Mouse (Mus musculus) erythroid progenitor cell, adult 5-6 weeks (primary cell): ENCODE measurements around the gene Fhit. TPM values are rescaled to one million over a fixed set of nuclear protein-coding genes. Genes with fewer than 3 reads are reported as not detected.
"Not testable (repeated sequence)": the region's sequence is repeated elsewhere in the genome, so short reads cannot be mapped to it uniquely, and the experiment has no call there.

Experiments used
- ATAC-seq: replicated peaks from 2 replicates; pipeline ENCODE4 v1.8.0; 2016; ENCODE audit warnings: moderate number of reproducible peaks, mild to moderate bottlenecking, moderate TSS enrichment, inconsistent platforms; ENCODE audit not compliant: poor library complexity, low FRiP score, severe bottlenecking
- total RNA-seq, 2 experiments: library from RNA; stranded (forward) in 1 of 2; stranded (reverse) in 1 of 2; fragments of 150-400 nt in 1 of 2; fragments of 186-747, 209-891 nt in 1 of 2; gene quantifications; 2 replicates each; pipeline versions ENCODE4 v1.2.3 to v1.2.4; 2015 to 2017; ENCODE audit warnings: low replicate concordance in 2 of 2

The Fhit gene
- total RNA-seq, 2 experiments from 2014 or later = not detected

DNA sequence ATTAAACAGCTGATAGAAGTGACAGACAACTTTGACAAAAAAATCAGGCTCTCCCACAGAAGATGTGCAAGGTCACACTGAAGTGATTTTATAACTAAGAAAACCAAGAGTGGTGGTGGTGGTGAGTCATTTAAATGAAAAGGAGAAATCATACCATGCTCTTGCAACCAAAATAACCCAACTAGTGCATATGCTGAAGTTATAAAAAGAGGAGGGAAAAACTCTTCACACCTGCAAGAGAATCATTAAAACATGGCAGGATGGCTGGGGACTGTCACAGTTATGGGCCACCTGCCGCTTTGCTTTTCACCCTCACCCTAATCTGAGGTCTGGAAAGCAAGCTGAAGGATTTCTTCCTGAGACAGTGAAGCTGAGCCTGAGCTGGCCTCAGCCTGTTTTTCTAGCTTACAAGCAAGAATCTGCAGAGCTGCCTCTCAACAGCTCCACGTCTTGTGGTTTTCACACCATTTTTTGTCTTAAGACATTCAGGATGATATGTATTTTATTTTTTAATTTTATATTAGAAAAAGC, 1125.1 kb downstream of the Fhit start:
- no peak for ATAC-seq

DNA sequence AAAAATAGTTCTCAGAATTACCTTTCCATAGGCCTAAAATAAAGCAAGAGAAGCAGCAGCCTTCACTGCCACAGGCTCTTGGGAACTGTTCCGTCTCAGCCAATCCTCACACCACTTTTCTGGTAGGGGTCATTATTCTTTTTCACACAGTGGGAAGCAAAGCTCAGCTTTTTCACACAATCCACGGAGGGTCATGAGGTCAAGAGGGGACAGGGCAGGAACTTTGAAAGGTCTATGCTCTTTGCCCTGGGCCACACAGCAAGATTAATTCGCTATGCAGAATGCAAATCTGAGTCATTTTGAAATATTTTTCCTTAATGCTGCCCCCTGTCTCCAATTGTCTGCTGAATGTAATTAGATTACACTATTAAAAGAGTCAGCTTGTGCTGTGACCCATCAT, 1126.2 kb downstream of the Fhit start:
- no peak for ATAC-seq

DNA sequence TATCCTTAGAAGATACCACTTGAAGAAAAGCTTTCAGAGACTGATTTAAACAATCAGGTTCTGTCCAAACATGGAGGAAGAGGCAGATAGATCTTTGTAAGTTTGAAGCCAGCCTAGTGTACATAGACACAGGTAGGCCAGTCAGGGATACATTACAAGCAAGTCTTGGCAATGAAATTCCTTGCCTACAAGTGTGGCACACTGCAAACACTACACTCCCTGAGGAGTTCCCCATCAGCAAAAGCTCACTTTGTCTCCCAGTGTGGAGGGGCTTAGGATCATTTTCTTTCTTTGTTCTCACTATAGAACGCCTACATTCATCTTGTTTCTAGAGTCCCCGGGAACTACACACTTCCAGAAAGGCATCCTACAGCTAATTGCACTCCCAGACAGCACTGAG, 1126.6 kb downstream of the Fhit start:
- no peak for ATAC-seq

DNA sequence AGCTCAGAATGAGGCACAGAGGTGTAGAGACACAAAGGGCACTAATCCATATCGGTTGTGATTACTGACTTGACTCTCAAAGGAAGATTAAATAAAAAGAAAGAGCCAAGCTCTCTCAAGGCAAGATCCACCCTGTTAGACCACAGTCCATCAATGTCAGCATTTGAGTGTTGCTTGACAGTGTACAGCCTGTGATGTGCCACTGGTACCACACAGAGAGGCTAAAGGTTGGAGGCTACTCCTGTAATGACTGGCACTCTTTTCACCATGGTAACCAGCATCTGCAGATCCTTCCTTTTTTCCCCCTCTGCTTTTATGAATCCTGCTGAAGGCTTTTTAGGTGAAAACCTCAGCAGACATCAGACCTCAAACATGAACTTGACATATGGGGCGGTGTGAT, 1138.5 kb downstream of the Fhit start:
- no peak for ATAC-seq

DNA sequence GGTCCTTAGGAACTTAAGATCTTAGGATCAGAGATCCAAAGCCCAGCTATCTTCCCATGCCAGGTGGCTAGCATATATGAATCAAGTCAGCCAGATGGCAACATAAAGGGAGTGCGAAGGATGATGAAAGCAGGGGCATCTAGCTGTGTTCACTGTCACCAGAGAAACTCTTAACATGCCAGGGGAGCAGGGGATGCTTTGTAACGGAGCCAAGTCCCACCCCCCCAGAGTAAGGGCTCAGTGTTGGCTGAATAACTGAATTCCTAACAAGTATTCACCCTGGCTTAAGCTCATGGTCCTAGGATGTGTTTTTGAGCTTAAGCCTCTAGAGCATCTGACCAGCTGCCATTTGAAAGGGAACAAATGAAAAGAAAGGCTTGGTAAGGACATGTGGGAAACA, 1139.5 kb downstream of the Fhit start:
- no peak for ATAC-seq

DNA sequence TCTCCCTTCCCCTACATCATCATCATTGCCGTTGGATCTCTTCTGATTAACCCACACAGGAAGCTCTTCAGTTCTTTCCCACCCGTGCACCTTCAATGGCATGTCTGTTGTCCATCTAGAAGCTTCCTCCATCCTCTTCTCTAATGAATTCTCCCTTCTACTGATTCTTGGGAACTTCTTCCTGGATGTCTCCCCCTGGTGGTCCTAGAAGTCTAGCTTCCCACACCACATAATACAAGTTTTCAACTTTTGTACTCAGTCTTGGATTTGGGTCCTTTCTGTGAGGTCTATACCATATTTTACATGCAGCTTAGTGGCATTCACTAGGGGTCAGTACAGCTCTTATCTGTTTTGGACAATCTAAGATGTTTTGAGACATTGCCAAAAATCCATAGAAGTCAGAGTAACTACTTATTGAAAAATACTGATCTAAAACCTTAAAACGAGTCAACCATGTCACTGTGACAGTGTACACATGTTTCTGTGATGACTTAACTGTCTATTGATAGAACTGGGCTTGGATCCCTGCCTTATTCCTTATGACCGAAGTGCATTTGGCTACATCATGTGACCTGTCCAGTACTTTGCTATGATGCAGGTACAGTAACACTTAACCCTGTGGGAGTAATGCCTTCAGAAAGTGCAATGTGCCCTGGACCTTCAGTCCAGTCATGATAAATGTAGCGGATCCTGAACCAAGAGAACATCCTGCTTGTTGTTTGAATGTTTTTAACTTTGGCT, 1141.3 kb downstream of the Fhit start:
- no peak for ATAC-seq

- no peak for ATAC-seq
These were observed 1148.0 kb downstream of the Fhit start for GRCm38 (mm10) chr14:10013817-10014266.

DNA sequence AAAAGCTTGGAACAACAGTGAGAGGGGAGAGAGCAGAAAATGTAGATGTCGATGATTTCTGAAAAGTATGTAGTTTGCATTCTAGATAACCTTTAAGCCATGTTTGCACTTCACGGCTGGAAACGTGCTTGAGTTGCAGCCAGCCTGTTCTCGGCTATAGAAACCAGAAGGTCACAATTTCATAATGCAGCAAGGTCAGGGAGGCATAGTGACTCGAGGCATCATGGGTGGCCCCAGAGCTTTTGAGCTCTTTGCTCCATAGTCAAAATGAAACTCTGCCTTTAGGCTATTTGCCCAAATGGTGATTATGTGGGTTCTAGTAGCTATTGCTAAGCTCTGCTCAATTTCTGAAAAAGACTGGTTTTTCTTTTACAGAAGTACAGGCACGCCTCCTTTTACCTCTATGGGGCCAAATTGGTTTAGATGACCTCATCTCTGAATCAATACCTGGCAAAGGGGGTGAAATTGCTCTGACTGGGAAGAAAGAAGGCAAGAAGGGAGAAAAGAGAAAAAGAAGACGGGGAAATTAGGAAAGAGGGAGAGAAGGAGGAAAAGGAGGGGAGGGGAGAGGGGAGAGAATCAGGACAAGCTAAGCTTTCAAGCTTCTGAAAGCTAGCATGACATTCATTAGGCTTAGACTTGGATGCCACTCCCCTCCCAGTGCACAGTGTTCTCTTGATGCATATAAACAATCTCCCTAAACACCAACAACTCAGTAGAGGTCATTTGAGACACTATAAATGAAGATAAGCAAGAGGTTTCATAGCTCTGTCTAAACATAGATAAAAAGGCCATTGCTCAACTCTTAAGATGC, 1148.6 kb downstream of the Fhit start:
- ATAC-seq = no peak

GRCm38 (mm10) chr14:10006278-10006677, 1155.6 kb downstream of the Fhit start:
- ATAC-seq = no peak

DNA sequence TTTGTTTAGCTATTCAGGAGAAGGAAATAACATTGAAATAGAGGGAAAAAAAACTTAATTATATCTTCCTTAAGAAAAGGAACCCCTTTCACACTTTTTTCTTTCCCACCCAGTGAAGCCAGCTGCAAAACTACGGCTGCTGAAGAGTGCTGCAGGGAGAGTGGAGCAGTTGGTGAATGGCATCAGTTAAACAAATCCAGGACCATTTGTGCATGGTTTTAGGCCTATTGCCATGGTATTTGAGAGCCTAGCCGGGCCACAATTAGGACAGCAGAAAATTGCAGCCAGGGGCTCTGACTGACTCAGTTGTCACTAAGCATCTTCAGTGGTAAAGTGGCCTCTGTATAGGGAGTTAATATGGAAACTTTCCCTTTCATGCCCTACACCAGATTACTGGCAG, 1158.0 kb downstream of the Fhit start:
- ATAC-seq = no peak

GRCm38 (mm10) chr14:9990677-9991076, 1171.2 kb downstream of the Fhit start:
- no peak for ATAC-seq

- ATAC-seq = no peak
These were observed 1184.8 kb downstream of the Fhit start for GRCm38 (mm10) chr14:9976934-9977510.

DNA sequence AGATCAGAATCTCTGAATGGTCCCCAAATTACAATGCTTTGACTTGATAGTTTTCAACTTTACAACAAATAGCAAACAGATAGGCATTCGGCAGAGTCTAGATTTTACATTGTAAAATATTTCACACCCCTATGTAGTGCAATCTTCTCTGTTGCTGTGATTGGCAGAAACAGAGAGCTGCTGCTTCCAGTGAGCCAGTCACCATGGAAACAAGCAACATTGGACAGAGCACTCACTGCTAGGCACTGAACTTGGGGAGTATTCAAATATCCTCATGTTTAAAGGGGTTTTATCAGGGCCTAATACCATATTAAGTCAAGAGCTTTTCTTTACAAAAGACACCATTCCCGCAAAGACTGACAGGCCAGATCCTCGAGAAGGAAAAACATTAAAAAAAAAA, 1187.4 kb downstream of the Fhit start:
- no peak for ATAC-seq

- no peak for ATAC-seq
These were observed 1198.0 kb downstream of the Fhit start for GRCm38 (mm10) chr14:9963853-9964252.

GRCm38 (mm10) chr14:9960396-9960795, 1201.4 kb downstream of the Fhit start:
- ATAC-seq = no peak

- no peak for ATAC-seq
These were observed 1262.3 kb downstream of the Fhit start for GRCm38 (mm10) chr14:9899494-9899893.

DNA sequence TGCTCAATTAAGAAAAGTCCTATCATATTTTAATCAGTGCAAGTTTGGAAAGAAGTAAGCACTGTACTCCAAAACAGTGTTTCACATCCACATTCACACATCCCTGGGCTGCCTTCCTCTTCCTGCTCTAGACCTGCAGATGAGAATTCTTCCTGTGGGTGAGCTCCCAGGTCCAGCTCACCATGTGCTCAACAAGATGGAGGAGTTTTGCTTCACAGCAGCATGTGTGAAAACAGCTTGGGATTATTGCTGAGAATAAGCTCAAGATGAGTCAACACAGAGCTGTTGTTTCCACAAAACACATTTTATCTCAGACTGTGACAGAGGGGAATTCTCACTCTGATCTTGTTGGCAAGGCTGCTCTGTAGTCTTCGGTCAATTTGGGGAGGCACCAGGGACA, 1265.3 kb downstream of the Fhit start:
- no peak for ATAC-seq

GRCm38 (mm10) chr14:9852041-9852440, 1309.8 kb downstream of the Fhit start:
- no peak for ATAC-seq

GRCm38 (mm10) chr14:9832290-9832689, 1329.5 kb downstream of the Fhit start:
- no peak for ATAC-seq

- ATAC-seq = not testable (repeated sequence)
These were observed 1333.1 kb downstream of the Fhit start for GRCm38 (mm10) chr14:9828699-9829240.
